Mouse (Mus musculus) megakaryocyte, embryonic 14.5 days (primary cell): Measurements from ENCODE around the gene Tnks2. TPM values are rescaled to one million over a fixed set of nuclear protein-coding genes. Genes with fewer than 3 reads are reported as not detected.

ENCODE experiments used
- H3K27me3 ChIP-seq: replicated peaks from 2 replicates; pipeline ENCODE3; 2012; ENCODE audit warnings: inconsistent platforms
- H3K36me3 ChIP-seq: replicated peaks from 2 replicates; pipeline ENCODE3; 2012; ENCODE audit warnings: low read length, inconsistent platforms, mixed read lengths
- H3K4me1 ChIP-seq: 2 replicates; pipeline ENCODE4 v1.6.1; 2012; ENCODE audit warnings: inconsistent platforms
- H3K4me3 ChIP-seq: replicated peaks from 2 replicates; pipeline ENCODE3; 2012; ENCODE audit warnings: moderate library complexity, mild to moderate bottlenecking, inconsistent platforms
- H3K9me3 ChIP-seq: 2 replicates; pipeline ENCODE4 v1.6.1; 2012; ENCODE audit warnings: inconsistent platforms
- FLI1 ChIP-seq: IDR thresholded peaks from 2 replicates; pipeline ENCODE4 v1.6.1; 2012; ENCODE audit warnings: low read length, inconsistent platforms, mixed read lengths
- GATA1 ChIP-seq: IDR thresholded peaks from 3 replicates; pipeline ENCODE4 v1.6.1; 2012; ENCODE audit warnings: mixed read lengths, low read length, inconsistent platforms, borderline replicate concordance
- polyA plus RNA-seq: library from polyadenylated mRNA; stranded (reverse); fragments of >175 nt; gene quantifications from 2 replicates; pipeline ENCODE4 v1.2.3, GENCODE M21; 2012; ENCODE audit warnings: low replicate concordance; ENCODE audit not compliant: insufficient read depth

Gene Tnks2
- polyA plus RNA-seq, 1 experiment: 1.3 TPM

DNA sequence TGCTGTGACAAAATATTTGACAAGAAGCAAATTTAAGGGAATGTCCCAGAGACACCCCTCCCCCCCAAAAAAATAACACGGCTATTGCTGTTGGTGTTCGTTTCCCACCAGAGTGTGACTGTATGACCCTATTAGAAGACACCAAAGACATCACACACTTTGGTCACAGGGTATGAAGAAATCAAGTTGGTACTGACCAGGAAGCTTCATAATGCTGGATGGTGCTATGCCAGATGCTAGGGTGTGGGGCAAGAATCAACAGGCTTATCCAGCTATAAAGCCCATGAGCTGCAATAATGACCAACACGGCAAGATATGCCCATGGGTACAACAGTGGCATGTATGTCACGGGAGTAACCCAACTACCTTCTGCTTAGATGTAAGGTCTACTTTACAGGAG is 11.3 kb upstream of the Tnks2 start:
- H3K27me3 ChIP-seq: peaks cover 5% of the 10 kb centered on the region
- H3K36me3 ChIP-seq: no peaks in the 10 kb centered on the region
- TF ChIP-seq FLI1: no peak
- TF ChIP-seq GATA1: no peak
- H3K9me3 ChIP-seq: no peaks in the 10 kb centered on the region
- H3K4me3 ChIP-seq: no peak overlapping the region
- H3K4me1 ChIP-seq: peaks cover 10% of the 10 kb centered on the region

DNA sequence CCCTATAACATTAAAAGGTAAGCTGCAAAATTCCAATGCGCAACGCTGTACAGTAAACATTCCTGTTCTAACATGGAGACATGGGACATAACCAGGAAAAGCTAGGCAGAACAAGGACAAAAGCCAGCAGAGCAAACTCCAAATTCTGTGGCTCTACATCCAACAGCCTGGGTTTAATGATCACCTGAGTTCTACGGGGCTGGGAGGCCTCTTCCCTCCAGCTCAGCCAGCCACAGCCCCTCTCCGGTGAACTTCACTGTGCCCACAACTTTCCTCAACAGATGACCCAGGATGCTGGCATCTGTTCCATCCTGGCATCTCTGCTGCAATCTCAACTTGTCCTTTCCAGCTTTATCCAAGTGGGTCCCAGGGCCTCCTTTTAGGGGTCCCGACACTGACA is 6.4 kb upstream of the Tnks2 start:
- Histone ChIP-seq H3K4me1 (peaks cover 4% of the 10 kb centered on the region), H3K4me3 (no peak overlapping the region), H3K9me3 (no peaks in the 10 kb centered on the region), H3K27me3 (peaks cover 12% of the 10 kb centered on the region), H3K36me3 (no peaks in the 10 kb centered on the region)
- no peak for TF ChIP-seq GATA1
- no peak for TF ChIP-seq FLI1

DNA sequence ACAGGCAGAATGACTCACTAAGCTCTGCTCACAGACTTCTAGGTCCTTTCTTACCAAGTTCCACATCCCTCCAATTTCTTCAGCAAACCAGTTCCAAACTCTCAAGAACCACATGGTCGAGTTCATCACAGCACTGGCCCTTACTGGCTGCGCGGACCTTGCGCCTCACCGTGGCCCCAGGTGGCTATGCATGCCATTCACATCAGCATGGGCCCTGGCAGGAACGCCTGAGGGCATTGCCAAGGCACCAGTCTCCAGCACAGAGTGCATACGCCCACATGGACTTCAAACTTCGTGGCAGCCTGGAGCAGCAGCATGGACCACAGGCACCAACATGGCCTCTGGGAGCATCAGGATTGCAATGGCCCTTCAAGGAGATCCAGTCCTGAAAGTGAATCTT is 5.7 kb upstream of the Tnks2 start:
- TF ChIP-seq GATA1 (no peak), FLI1 (no peak)
- H3K4me3 ChIP-seq: no peak overlapping the region
- peaks cover 9% of the 10 kb centered on the region for H3K4me1 ChIP-seq
- no peaks in the 10 kb centered on the region for H3K9me3 ChIP-seq
- no peaks in the 10 kb centered on the region for H3K36me3 ChIP-seq
- peaks cover 10% of the 10 kb centered on the region for H3K27me3 ChIP-seq

DNA sequence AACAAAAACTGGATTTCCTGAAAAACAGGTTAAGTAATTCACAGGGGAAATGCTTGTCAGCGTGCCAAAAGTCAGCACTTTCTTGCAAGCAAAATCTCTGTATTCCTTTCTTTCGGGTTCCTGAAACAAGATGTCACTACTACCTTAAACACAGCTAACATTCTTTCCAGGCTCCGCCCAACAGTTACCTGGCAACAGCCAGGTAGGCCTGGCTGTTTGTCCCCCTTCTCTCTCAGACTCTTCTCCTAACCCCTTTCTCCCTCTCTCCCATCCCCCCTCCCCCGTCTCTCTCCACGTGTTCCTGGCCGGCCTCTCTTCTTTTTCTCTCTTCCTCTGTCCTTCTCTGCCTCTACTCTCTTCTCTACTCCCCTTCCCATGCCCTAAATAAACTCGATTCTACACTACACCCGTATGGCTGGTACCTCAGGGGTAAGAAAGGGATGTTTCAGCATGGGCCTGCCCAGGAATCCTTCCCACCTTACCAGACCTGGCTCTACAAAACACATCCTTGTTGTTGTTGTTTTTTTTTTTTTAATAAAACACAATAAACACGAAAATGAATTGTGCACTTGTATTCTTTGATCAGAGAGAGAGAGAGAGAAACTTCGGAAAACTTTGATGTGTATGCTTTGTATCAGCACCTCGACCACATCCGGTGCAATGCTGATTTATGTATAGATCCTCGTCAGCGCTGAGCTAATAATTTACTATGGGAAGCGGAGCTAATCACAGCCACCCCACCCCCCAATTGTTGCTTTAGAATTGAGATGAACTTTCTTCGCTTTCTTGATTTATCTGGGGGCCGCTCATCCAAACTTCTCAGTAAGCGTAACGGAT is 863 bp upstream of the Tnks2 start:
- Histone ChIP-seq H3K4me1 (peaks cover 24% of the 10 kb centered on the region), H3K4me3 (peak overlapping the region; percentile 98), H3K36me3 (peaks cover 3% of the 10 kb centered on the region), H3K9me3 (no peaks in the 10 kb centered on the region), H3K27me3 (peaks cover 7% of the 10 kb centered on the region)
- TF ChIP-seq FLI1 (no peak), GATA1 (no peak)

DNA sequence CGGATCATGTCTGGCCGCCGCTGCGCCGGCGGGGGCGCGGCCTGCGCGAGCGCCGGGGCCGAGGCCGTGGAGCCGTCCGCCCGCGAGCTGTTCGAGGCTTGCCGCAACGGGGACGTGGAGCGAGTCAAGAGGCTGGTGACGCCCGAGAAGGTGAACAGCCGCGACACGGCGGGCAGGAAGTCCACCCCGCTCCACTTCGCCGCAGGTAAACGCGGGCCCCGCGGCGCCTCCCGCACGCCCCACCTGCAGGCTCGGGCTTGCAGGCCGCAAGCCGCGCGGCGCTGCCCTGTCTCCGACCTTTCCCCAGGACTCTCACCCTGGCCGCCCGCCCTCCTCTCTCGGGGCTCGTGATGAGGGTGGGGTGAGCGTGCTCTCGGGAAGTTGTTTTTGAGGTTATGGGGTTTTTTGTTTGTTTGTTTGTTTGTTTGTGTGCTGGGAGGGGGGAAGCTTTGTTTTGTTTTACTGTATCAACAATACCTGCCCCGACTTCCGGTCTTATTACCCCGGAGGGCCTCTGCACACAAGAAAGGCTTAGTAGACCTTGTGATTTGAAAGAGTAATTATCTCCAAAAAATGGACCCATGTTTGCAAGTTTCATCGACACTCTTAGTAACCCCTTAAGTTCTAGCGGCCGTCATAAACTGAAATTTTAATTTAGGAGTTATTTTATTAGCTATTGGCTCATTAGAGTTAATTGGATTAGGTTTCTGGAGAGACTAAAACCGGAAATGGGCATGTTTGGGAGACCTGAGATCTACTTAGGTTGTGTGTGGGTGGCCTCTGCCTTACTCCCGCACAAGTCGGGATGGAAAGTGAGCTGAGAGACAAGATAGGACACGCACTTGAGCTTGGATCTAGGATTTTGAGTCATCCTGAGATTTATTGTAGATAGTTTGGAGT is 750 bp downstream of the Tnks2 start:
- no peaks in the 10 kb centered on the region for H3K9me3 ChIP-seq
- TF ChIP-seq GATA1: no peak
- TF ChIP-seq FLI1: no peak
- peak overlapping the region; percentile 98 for H3K4me3 ChIP-seq
- H3K4me1 ChIP-seq: peaks cover 29% of the 10 kb centered on the region
- H3K27me3 ChIP-seq: no peaks in the 10 kb centered on the region
- peaks cover 13% of the 10 kb centered on the region for H3K36me3 ChIP-seq

DNA sequence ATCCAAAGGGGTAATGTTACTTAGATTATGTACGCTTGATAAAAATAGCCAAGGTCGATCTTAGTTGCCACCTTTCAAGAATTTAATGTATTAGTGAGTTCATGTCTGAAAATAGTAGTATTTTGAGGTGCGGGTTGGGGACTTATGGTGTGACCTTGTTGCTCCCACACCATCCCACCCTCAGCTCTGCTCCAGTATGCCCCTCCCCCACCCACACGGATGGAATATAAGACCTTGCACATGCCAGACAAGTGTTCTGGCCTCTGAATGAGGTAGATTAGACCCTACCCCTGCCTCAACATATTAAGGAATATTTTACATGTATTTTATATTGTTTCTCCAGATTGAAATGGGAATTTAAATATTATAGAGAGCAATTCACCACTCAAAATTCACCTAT is 2.0 kb downstream of the Tnks2 start:
- Histone ChIP-seq H3K27me3 (no peaks in the 10 kb centered on the region), H3K9me3 (no peaks in the 10 kb centered on the region), H3K4me3 (peak overlapping the region; percentile 85), H3K36me3 (peaks cover 19% of the 10 kb centered on the region), H3K4me1 (peaks cover 34% of the 10 kb centered on the region)
- TF ChIP-seq FLI1 (no peak), GATA1 (no peak)

DNA sequence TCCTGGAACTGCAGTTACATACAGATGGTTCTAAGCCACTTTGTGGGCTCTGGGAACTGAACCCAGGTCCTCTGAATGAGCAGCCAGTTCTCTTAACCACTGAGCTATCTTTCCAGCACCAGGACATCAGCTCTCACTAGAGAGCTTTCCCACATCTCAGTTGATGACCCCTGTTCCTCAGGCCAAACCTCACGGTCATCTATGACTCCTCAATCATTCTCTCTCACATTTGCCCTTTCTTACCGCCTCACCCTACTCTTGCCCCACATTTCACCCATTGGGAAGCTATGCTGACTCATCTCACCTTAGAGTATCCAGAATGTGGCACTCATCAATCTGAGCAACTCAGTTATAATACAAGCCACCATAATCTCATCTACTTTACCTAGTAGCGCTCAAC is 6.3 kb downstream of the Tnks2 start:
- no peak overlapping the region for H3K4me3 ChIP-seq
- no peaks in the 10 kb centered on the region for H3K27me3 ChIP-seq
- H3K36me3 ChIP-seq: peaks cover 50% of the 10 kb centered on the region
- TF ChIP-seq GATA1: no peak
- TF ChIP-seq FLI1: no peak
- no peaks in the 10 kb centered on the region for H3K9me3 ChIP-seq
- peaks cover 34% of the 10 kb centered on the region for H3K4me1 ChIP-seq

DNA sequence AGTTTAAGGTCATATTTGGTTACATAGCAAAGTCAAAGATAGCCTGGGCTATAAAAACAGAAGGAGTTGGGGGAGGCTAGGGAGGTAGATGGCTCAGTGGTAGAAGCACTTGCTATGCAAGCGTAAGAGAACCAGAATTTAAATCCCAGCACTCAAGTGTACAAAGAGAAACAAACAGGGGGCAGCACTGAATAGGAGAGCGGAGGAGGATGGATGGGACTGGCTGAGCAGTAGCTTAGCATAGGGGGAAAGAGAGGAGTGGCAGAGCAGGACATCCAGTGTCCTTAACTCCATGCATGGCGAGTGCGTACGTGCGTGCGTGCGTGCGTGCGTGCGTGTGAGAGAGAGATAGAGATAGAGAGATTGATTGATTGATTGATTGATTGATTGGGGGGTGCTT is 9.8 kb downstream of the Tnks2 start:
- Histone ChIP-seq H3K4me3 (no peak overlapping the region), H3K9me3 (no peaks in the 10 kb centered on the region), H3K4me1 (peaks cover 20% of the 10 kb centered on the region), H3K27me3 (no peaks in the 10 kb centered on the region), H3K36me3 (peaks cover 78% of the 10 kb centered on the region)
- no peak for TF ChIP-seq FLI1

DNA sequence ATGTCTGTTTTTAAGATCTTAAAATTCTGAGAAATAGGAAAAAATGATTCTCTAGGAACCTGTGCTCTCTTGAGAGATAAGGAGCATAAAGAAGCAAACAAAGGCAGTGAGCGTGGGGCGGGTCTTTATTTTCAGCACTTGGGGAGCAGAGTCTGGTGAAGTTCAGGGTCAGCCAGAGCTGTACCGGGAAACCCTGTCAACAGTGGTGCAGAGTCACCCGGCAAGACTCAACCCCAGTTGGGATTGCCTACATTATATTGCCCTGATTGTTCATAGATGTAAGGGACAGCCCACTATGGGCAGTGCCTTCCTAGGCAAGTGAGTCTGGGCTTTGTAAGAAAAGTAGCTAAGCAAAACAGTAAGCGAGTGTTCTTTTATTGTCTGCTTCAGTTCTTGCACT is 11.9 kb downstream of the Tnks2 start:
- Histone ChIP-seq H3K27me3 (no peaks in the 10 kb centered on the region), H3K4me1 (peaks cover 11% of the 10 kb centered on the region), H3K4me3 (no peak overlapping the region), H3K9me3 (no peaks in the 10 kb centered on the region), H3K36me3 (peaks cover 82% of the 10 kb centered on the region)
- TF ChIP-seq FLI1 (no peak), GATA1 (no peak)

DNA sequence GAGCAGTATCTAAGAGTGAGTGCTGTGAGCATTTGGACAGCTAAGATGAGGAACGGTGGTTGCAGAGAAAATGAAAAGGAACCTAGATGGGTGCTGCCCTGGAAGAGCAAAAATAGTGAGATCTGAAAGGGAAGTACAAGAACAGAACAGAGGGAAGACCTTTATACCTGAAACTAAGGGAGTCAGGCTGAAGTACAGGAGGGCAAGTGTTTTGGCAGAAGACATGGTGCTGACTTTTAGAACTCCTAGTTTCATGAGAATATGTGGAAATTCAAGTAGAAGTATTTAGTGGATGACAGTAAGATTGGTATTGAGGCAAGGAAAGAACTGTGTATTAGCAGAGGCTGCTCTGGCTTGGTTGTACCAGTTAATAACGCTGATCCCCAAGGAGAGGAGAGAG is 19.8 kb downstream of the Tnks2 start:
- Histone ChIP-seq H3K9me3 (no peaks in the 10 kb centered on the region), H3K4me1 (peaks cover 5% of the 10 kb centered on the region; the same call in 1 of the 2 replicates), H3K27me3 (no peaks in the 10 kb centered on the region), H3K36me3 (peaks cover 90% of the 10 kb centered on the region), H3K4me3 (no peak overlapping the region)
- no peak for TF ChIP-seq FLI1
- TF ChIP-seq GATA1: no peak
